Mouse (Mus musculus) C2C12 (cell line): Measurements from ENCODE around the gene Gm8994. TPM values are rescaled to one million over a fixed set of nuclear protein-coding genes. Genes with fewer than 3 reads are reported as not detected.
"Not testable (repeated sequence)": the region's sequence is repeated elsewhere in the genome, so short reads cannot be mapped to it uniquely, and the experiment has no call there.

ENCODE experiments used
- H3K27me3 ChIP-seq: one replicate; pipeline ENCODE4 v1.6.1; 2011; ENCODE audit not compliant: control insufficient read depth, insufficient read depth, insufficient read length
- H3K36me3 ChIP-seq: one replicate; pipeline ENCODE4 v1.6.1; 2011; ENCODE audit not compliant: control insufficient read depth, insufficient read depth
- H3K4me3 ChIP-seq: one replicate; pipeline ENCODE4 v1.5.1; 2011; ENCODE audit warnings: mild to moderate bottlenecking, control low read depth; ENCODE audit not compliant: poor library complexity, insufficient read depth, severe bottlenecking
- H3K79me2 ChIP-seq: one replicate; pipeline ENCODE4 v1.6.1; 2011; ENCODE audit not compliant: control insufficient read depth, insufficient read depth
- H3K79me3 ChIP-seq: one replicate; pipeline ENCODE4 v1.6.1; 2011; ENCODE audit warnings: low read depth, control low read depth
- H3ac ChIP-seq: one replicate; pipeline ENCODE3; 2011; ENCODE audit warnings: low read depth; ENCODE audit not compliant: control insufficient read depth, insufficient read length
- CEBPB ChIP-seq: IDR thresholded peaks from one replicate; pipeline ENCODE4 v1.6.1; 2011; ENCODE audit warnings: low read depth, mild to moderate bottlenecking, control low read depth, moderate library complexity
- CTCF ChIP-seq: IDR thresholded peaks from one replicate; pipeline ENCODE4 v1.5.1; 2011; ENCODE audit not compliant: control insufficient read depth, insufficient read depth, insufficient read length
- FOSL1 ChIP-seq: IDR thresholded peaks from one replicate; pipeline ENCODE4 v1.8.0; 2011; ENCODE audit warnings: mild to moderate bottlenecking, low read length; ENCODE audit not compliant: poor library complexity, insufficient read depth, severe bottlenecking
- MAX ChIP-seq: IDR thresholded peaks from one replicate; pipeline ENCODE4 v1.6.1; 2011; ENCODE audit warnings: mild to moderate bottlenecking, control low read depth
- MYOD1 ChIP-seq: IDR thresholded peaks from one replicate; pipeline ENCODE4 v1.6.1; 2011; ENCODE audit warnings: low read depth; ENCODE audit not compliant: control insufficient read depth, insufficient read length
- MYOG ChIP-seq: IDR thresholded peaks from one replicate; pipeline ENCODE4 v1.6.1; 2011; ENCODE audit not compliant: control insufficient read depth, insufficient read length; ENCODE audit errors: extremely low read depth
- USF1 ChIP-seq: IDR thresholded peaks from one replicate; pipeline ENCODE4 v1.6.1; 2011; ENCODE audit warnings: low read depth, mild to moderate bottlenecking, control low read depth, moderate library complexity
- polyA plus RNA-seq: library from polyadenylated mRNA; unstranded; fragments of >200 nt; fragmentation: generic; extraction: Trizol; gene quantifications from one replicate; pipeline ENCODE4 v1.2.1, GENCODE M21; 2012; ENCODE audit warnings: missing spikeins

Gm8994 gene
- polyA plus RNA-seq, 1 experiment = 0.16 TPM

DNA sequence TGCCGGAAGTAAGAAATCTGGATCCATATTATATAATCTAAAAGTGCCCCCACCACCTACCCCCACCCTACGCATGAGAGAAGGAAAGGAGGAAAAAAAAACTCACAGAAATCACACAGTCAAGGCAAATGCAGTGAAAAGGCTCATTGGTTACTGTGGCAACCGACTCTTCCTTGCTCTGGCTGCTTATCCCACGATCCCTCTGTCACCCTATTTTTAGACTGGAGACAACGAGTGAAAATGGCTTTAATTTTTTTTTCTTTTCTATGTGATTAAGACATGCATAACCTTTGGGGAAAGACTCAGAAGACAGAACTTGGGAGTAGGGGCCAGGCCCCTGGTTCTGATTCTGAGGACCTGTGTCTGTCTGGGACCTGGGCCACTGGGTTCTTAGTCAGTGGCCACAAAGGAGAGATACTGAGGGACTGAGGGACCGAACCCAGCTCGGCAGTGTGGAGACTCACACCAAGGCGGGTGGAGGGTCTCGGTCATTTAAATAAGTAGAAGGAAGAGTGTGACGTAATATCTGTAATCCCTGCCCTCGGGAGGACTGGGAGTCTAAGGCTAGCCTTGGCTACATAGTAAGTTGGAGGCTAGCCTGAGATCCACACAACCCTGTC is 22.9 kb upstream of the Gm8994 start:
- Histone ChIP-seq H3K4me3 (no peak overlapping the region), H3K36me3 (no peaks in the 10 kb centered on the region), H3K27me3 (no peaks in the 10 kb centered on the region), H3K79me2 (no peaks in the 10 kb centered on the region), H3K79me3 (no peaks in the 10 kb centered on the region), H3ac (no peak overlapping the region)
- TF ChIP-seq CEBPB = no peak
- no peak for TF ChIP-seq MYOG
- TF ChIP-seq MAX = no peak
- TF ChIP-seq FOSL1 = no peak
- no peak for TF ChIP-seq MYOD1
- TF ChIP-seq CTCF = no peak
- no peak for TF ChIP-seq USF1

- Histone ChIP-seq H3K79me2 (no peaks in the 10 kb centered on the region), H3K79me3 (no peaks in the 10 kb centered on the region), H3K27me3 (no peaks in the 10 kb centered on the region), H3K36me3 (no peaks in the 10 kb centered on the region), H3K4me3 (no peak overlapping the region), H3ac (no peak overlapping the region)
- TF ChIP-seq CEBPB (no peak), USF1 (no peak), MYOG (no peak), MYOD1 (no peak), FOSL1 (no peak), MAX (no peak), CTCF (no peak)
Observed at GRCm38 (mm10) chr6:136309487-136309886, 17.9 kb upstream of the Gm8994 start.

DNA sequence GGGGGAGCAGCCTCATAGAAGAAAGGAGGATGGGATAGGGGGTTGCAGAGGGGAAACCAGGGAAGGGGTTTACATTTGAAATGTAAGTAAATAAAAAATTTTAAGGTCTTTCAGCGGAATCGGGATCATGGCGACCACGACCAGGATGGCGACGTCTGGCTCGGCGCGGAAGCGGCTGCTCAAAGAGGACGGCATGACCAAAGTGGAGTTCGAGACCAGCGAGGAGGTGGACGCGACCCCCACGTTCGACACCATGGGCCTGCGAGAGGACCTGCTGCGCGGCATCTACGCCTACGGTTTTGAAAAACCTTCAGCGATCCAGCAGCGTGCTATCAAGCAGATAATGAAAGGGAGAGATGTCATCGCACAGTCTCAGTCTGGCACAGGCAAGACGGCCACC is 1.1 kb downstream of the Gm8994 start:
- not testable (repeated sequence) for H3K79me2 ChIP-seq, H3K79me3 ChIP-seq, H3K4me3 ChIP-seq, H3K36me3 ChIP-seq, H3K27me3 ChIP-seq, H3ac ChIP-seq

DNA sequence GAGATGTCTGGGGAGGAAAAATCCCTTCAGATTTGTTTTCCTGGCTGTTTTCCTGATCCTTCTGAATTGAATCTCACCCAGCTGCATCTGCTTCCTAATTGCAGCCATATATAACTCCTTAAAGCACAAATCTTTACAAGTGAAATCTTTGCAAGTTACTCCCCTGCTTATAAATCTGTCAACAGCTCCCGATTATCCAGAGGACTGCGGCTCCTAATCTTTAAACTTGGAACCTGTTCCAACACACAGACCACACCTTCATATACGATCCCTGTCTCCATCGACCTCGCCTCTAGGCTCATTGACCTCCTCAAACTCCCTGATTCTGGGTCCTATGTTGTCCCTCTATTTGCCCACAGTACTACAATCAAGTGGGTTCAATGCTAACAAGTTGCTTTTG is 13.3 kb downstream of the Gm8994 start:
- H3K36me3 ChIP-seq = no peaks in the 10 kb centered on the region
- TF ChIP-seq MYOG (no peak), MYOD1 (no peak), USF1 (no peak), CTCF (no peak), FOSL1 (no peak), MAX (no peak), CEBPB (no peak)
- no peaks in the 10 kb centered on the region for H3K79me3 ChIP-seq
- H3ac ChIP-seq = no peak overlapping the region
- H3K79me2 ChIP-seq = no peaks in the 10 kb centered on the region
- H3K4me3 ChIP-seq = no peak overlapping the region
- no peaks in the 10 kb centered on the region for H3K27me3 ChIP-seq

DNA sequence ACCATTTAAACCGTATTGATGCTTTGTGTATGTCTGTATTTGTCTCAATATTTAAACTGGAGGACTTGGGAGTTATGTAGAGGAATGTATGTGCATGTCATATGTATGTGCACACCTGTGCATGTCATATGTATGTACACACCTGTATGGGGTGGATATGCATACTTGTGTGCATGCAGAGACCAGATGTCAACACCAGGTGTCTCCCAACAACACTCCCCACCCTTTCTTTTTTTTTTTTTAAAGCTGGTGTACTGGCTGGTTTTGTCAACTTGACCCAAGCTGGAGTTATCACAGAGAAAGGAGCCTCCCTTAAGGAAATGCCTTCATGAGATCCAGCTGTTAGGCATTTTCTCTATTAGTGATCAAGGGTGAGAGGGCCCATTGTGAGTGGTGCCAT is 13.8 kb downstream of the Gm8994 start:
- no peaks in the 10 kb centered on the region for H3K79me2 ChIP-seq
- H3K36me3 ChIP-seq = no peaks in the 10 kb centered on the region
- H3K4me3 ChIP-seq = no peak overlapping the region
- H3K27me3 ChIP-seq = no peaks in the 10 kb centered on the region
- no peak overlapping the region for H3ac ChIP-seq
- H3K79me3 ChIP-seq = no peaks in the 10 kb centered on the region
- TF ChIP-seq MYOD1 (no peak), MYOG (no peak), CTCF (no peak), FOSL1 (no peak), USF1 (no peak), CEBPB (no peak), MAX (no peak)

DNA sequence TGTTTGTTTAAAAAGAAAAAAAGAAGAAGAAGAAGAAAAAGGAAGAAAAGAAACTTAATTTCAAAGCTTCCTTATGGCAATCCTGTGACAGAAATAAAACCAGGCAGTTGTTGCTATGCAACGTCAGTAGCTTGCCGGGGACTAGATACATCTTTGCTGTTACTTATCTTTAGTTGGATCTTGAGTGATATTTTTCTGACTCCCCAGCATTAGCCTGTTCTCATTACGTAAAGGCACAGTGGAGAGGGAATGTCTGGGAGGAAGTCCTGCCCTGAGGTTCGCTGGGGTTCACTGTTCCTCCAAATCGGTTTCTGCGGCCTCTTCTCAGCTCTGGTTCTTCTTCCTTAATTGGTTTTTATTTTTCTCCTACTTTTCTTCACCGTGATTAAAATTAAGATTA is 16.5 kb downstream of the Gm8994 start:
- Histone ChIP-seq H3K4me3 (no peak overlapping the region), H3ac (no peak overlapping the region), H3K79me3 (no peaks in the 10 kb centered on the region), H3K79me2 (no peaks in the 10 kb centered on the region), H3K27me3 (no peaks in the 10 kb centered on the region), H3K36me3 (no peaks in the 10 kb centered on the region)
- no peak for TF ChIP-seq FOSL1
- no peak for TF ChIP-seq MAX
- no peak for TF ChIP-seq MYOD1
- TF ChIP-seq USF1 = no peak
- TF ChIP-seq MYOG = no peak
- TF ChIP-seq CEBPB = no peak
- TF ChIP-seq CTCF = no peak
